Comparison of ENCODE assay signal across 25 mouse cellular contexts in the genomic region with DNA sequence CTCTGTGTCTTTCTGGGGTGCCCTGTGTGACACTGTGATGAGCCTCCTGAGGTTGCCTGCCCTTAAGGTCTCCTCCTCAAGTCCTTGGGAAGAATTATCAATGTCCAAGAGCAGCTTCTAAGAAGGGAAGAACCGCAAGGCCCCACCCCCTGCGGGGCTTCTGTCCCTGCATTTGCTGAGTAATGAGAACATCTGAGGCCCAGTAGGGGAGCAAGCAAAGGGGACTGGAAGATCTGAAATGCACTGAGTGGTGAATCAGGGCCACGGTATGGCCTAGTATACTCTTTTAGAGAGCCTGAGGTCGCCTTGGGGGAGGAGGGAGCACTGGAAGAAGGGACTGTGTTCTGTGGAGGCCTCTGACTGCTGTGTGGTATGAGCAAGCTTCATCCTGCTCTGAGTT. TPM values are rescaled to one million over a fixed set of nuclear protein-coding genes. Genes with fewer than 3 reads are reported as not detected.
"Had no signal": no experiment of that assay in that cellular context is flagged by ENCODE, and none has a peak within 500 bp of the region (broad histone marks: within the 10 kb centered on the region; RNA-seq: fewer than 3 reads in every experiment).

No protein-coding gene starts in this region.

- H3K36me3 ChIP-seq: liver, embryonic 12.5 days; midbrain, embryonic 12.5 days; neural tube, embryonic 13.5 days; stomach, embryonic 15.5 days had no signal

- DNase-seq: lung, adult 18-20 months; lung, embryonic 14.5 days; lung, postnatal 10 days; midbrain, embryonic 14.5 days; right cerebral cortex, postnatal 14 days; thymus, adult 2 months; thymus, postnatal 25 days; thymus, postnatal 4 days had no signal

- H3K27ac ChIP-seq: liver, embryonic 12.5 days; liver, embryonic 14.5 days; macrophage; midbrain, embryonic 12.5 days; neural tube, embryonic 13.5 days; stomach, embryonic 15.5 days; stomach, postnatal 0 days had no signal

- H3K27me3 ChIP-seq: stomach, embryonic 15.5 days had no signal

- H3K9me3 ChIP-seq: liver, embryonic 12.5 days; megakaryocyte, embryonic 14.5 days; midbrain, embryonic 12.5 days; neural tube, embryonic 13.5 days; stomach, embryonic 15.5 days had no signal

- H3K4me2 ChIP-seq: liver, embryonic 12.5 days; lung, embryonic 14.5 days; midbrain, embryonic 12.5 days; neural tube, embryonic 13.5 days; stomach, embryonic 15.5 days had no signal

- H3K4me3 ChIP-seq: liver, embryonic 12.5 days; megakaryocyte, embryonic 14.5 days; midbrain, embryonic 12.5 days; neural tube, embryonic 13.5 days; stomach, embryonic 15.5 days had no signal

- H3K9ac ChIP-seq: liver, embryonic 12.5 days; liver, embryonic 14.5 days; lung, embryonic 14.5 days; midbrain, embryonic 12.5 days; neural tube, embryonic 13.5 days; stomach, embryonic 15.5 days had no signal

- ATAC-seq: liver, embryonic 12.5 days; midbrain, embryonic 16.5 days had no signal

RNA-seq across cellular contexts. Expression of a gene that starts 8.8 kb away (rescaled TPM):
- total RNA-seq: megakaryocyte progenitor cell, adult 5-6 weeks; monocyte, adult 5-6 weeks had no signal
- polyA plus RNA-seq: liver, embryonic 12.5 days; liver, embryonic 14.5 days; liver, embryonic 16.5 days; lung, embryonic 14.5 days; lung, embryonic 16.5 days; macrophage; midbrain, embryonic 12.5 days; stomach, embryonic 15.5 days; stomach, postnatal 0 days; urinary bladder, adult 2 months had no signal

RNA-seq across cellular contexts. Expression of a gene that starts 9.3 kb away (rescaled TPM):
- total RNA-seq: monocyte, adult 5-6 weeks had no signal
- polyA plus RNA-seq: liver, embryonic 12.5 days; lung, embryonic 16.5 days; macrophage; midbrain, embryonic 12.5 days; midbrain, embryonic 14.5 days; midbrain, embryonic 16.5 days; neural tube, embryonic 13.5 days; testis, adult 2 months; urinary bladder, adult 2 months had no signal

RNA-seq across cellular contexts. Expression of a gene that starts 18.5 kb away (rescaled TPM):
- total RNA-seq: megakaryocyte progenitor cell, adult 5-6 weeks; monocyte, adult 5-6 weeks; neutrophil, adult 5-6 weeks had no signal
- polyA plus RNA-seq: liver, embryonic 12.5 days; liver, embryonic 14.5 days; liver, embryonic 16.5 days; lung, embryonic 14.5 days; lung, embryonic 16.5 days; macrophage; midbrain, embryonic 12.5 days; midbrain, embryonic 14.5 days; neural tube, embryonic 13.5 days; spleen, adult 2 months; stomach, embryonic 15.5 days; stomach, postnatal 0 days; testis, adult 2 months; urinary bladder, adult 2 months had no signal

RNA-seq across cellular contexts. Expression of a gene that starts 34.5 kb away (rescaled TPM):
- total RNA-seq: megakaryocyte progenitor cell, adult 5-6 weeks; monocyte, adult 5-6 weeks; neutrophil, adult 5-6 weeks had no signal
- polyA plus RNA-seq: liver, embryonic 12.5 days; liver, embryonic 14.5 days; liver, embryonic 16.5 days; lung, embryonic 14.5 days; lung, embryonic 16.5 days; macrophage; midbrain, embryonic 12.5 days; midbrain, embryonic 14.5 days; midbrain, embryonic 16.5 days; neural tube, embryonic 13.5 days; spleen, adult 2 months; stomach, postnatal 0 days; thymus, adult 2 months had no signal

RNA-seq across cellular contexts. Expression of a gene that starts 35.0 kb away (rescaled TPM):
- total RNA-seq: monocyte, adult 5-6 weeks; neutrophil, adult 5-6 weeks had no signal
- polyA plus RNA-seq: liver, embryonic 12.5 days; liver, embryonic 14.5 days; liver, embryonic 16.5 days; lung, embryonic 14.5 days; lung, embryonic 16.5 days; macrophage; midbrain, embryonic 12.5 days; midbrain, embryonic 14.5 days; midbrain, embryonic 16.5 days; neural tube, embryonic 13.5 days; spleen, adult 2 months; stomach, embryonic 15.5 days; stomach, postnatal 0 days; testis, adult 2 months; urinary bladder, adult 2 months had no signal
